In genomic region chr6:53067989-53068874, GRCm38 (mm10) we compare ENCODE assay signal across 8 mouse cellular contexts. TPM values are rescaled to one million over a fixed set of nuclear protein-coding genes. Genes with fewer than 3 reads are reported as not detected.
A peak's percentile ranks its signal among the peaks of the same experiment; 100 is the strongest.
DNase-seq lines count a peak whose midpoint lies in the region; ATAC-seq and TF ChIP-seq lines count a peak whose summit lies in the region.

Gene Jazf1, minus strand, starts transcription at chr6:53068631.

- TF ChIP-seq POLR2A in olfactory bulb, adult 2 months (IDR thresholded peaks at IDR 0.05; ENCODE audit: insufficient read depth, low read depth, low read length), result no peak

- intact Hi-C loops in heart, postnatal 36 days (cut with DNase I), result no loop called here

- no peak for TF ChIP-seq CTCF in E14TG2a.4 (conservative IDR thresholded peaks at IDR 0.05; ENCODE audit: low read length)
- TF ChIP-seq CTCF in layer of hippocampus, adult 2 months (conservative IDR thresholded peaks at IDR 0.05), result no peak
- no peak for TF ChIP-seq CTCF in lung, embryonic 14.5 days (IDR thresholded peaks at IDR 0.05; ENCODE audit: low read depth)
- TF ChIP-seq CTCF in olfactory bulb, adult 2 months (IDR thresholded peaks at IDR 0.05; ENCODE audit: insufficient read depth, low read depth, low read length), result no peak

- H3K9me3 ChIP-seq in E14TG2a.4 (ENCODE audit: low read length), result no peaks in the 10 kb centered on the region
- no peaks in the 10 kb centered on the region for H3K9me3 ChIP-seq in forebrain, embryonic 16.5 days (ENCODE audit: control insufficient read depth, low read length)
- no peaks in the 10 kb centered on the region for H3K9me3 ChIP-seq in lung, embryonic 14.5 days (ENCODE audit: low read depth, low read length)

- H3K4me2 ChIP-seq in forebrain, embryonic 16.5 days (ENCODE audit: low read length), result peak within 1 kb of the TSS; percentile 91
- H3K4me2 ChIP-seq in lung, embryonic 14.5 days, result peak within 1 kb of the TSS; percentile 92

- peak within 1 kb of the TSS; percentile 68 for H3K27ac ChIP-seq in forebrain, embryonic 16.5 days (ENCODE audit: low read length)
- peak within 1 kb of the TSS; percentile 92 for H3K27ac ChIP-seq in layer of hippocampus, adult 2 months
- 0 out of 2 replicates have a peak within 1 kb of the TSS, but pooled peaks have one; percentile 12 for H3K27ac ChIP-seq in lung, embryonic 14.5 days (ENCODE audit: low read depth)
- 0 out of 2 replicates have a peak within 1 kb of the TSS, but pooled peaks have one; percentile 8 for H3K27ac ChIP-seq in olfactory bulb, adult 2 months (ENCODE audit: insufficient read depth, low read depth, low read length)

- peaks cover 53% of the 10 kb centered on the region for H3K27me3 ChIP-seq in E14TG2a.4 (ENCODE audit: insufficient read depth, low read length)
- H3K27me3 ChIP-seq in forebrain, embryonic 16.5 days (replicated peaks; ENCODE audit: control insufficient read depth, insufficient read depth, low read length), result no peaks in the 10 kb centered on the region
- H3K27me3 ChIP-seq in lung, embryonic 14.5 days (ENCODE audit: insufficient read depth, low read length), result peaks cover 24% of the 10 kb centered on the region

- H3K4me1 ChIP-seq in E14TG2a.4 (replicated peaks; ENCODE audit: low read depth, low read length), result peaks cover 5% of the 10 kb centered on the region; the same call in 1 of the 2 replicates
- peaks cover 19% of the 10 kb centered on the region for H3K4me1 ChIP-seq in forebrain, embryonic 16.5 days (replicated peaks; ENCODE audit: control insufficient read depth, insufficient read depth, low read length)
- H3K4me1 ChIP-seq in lung, embryonic 14.5 days (ENCODE audit: insufficient read depth), result no peaks in the 10 kb centered on the region
- 0 out of 2 replicates have a peak, but pooled peaks cover 6% of the 10 kb centered on the region for H3K4me1 ChIP-seq in olfactory bulb, adult 2 months (ENCODE audit: control insufficient read depth, insufficient read depth, low read length)

- H3K4me3 ChIP-seq in E14TG2a.4 (replicated peaks; ENCODE audit: low read length), result peak within 1 kb of the TSS; percentile 79
- peak within 1 kb of the TSS; percentile 57 for H3K4me3 ChIP-seq in forebrain, embryonic 16.5 days (replicated peaks; ENCODE audit: low read length)
- peak within 1 kb of the TSS; percentile 73 for H3K4me3 ChIP-seq in layer of hippocampus, adult 2 months
- H3K4me3 ChIP-seq in lung, embryonic 14.5 days (ENCODE audit: low read depth, low read length), result peak within 1 kb of the TSS; percentile 72
- H3K4me3 ChIP-seq in olfactory bulb, adult 2 months (ENCODE audit: insufficient read depth, low read depth, low read length), result peak within 1 kb of the TSS; percentile 90

- DNase-seq in heart, postnatal 36 days, result peak; percentile 64 to 65
- DNase-seq in layer of hippocampus, adult 2 months (ENCODE audit: low spot score in 2 of 2), result peak; percentile 28 to 53
- DNase-seq in lung, embryonic 14.5 days, result peak; percentile 66
- DNase-seq in thymus, postnatal 10 days (ENCODE audit: low spot score in 2 of 2), result peak; percentile 45 to 60

- H3K9ac ChIP-seq in forebrain, embryonic 16.5 days (replicated peaks; ENCODE audit: low read depth, low read length), result peak within 1 kb of the TSS; percentile 84
- peak within 1 kb of the TSS; percentile 66 for H3K9ac ChIP-seq in lung, embryonic 14.5 days

- 1% methylated on average over 44 of the region's 133 CpGs for WGBS in forebrain, embryonic 16.5 days
- WGBS in lung, embryonic 14.5 days, result under 1% methylated on average over 100 of the region's 133 CpGs
- WGBS in olfactory bulb, adult 2 months, result 12% methylated on average over 107 of the region's 133 CpGs

- ATAC-seq in cerebellum, adult (ENCODE audit: insufficient number of reproducible peaks, low FRiP score, low TSS enrichment), result peak; percentile 47
- peak; percentile 76 for ATAC-seq in forebrain, embryonic 16.5 days
- peak; percentile 75 for ATAC-seq in lung, embryonic 14.5 days (ENCODE audit: insufficient read depth)

- H3K36me3 ChIP-seq in E14TG2a.4 (ENCODE audit: insufficient read depth, low read length), result no peaks in the 10 kb centered on the region
- no peaks in the 10 kb centered on the region for H3K36me3 ChIP-seq in forebrain, embryonic 16.5 days (ENCODE audit: control insufficient read depth, insufficient read depth)
- no peaks in the 10 kb centered on the region for H3K36me3 ChIP-seq in lung, embryonic 14.5 days (ENCODE audit: insufficient read depth)

RNA-seq across cellular contexts. Expression of gene Jazf1, which starts in this region (rescaled TPM):
- polyA plus RNA-seq in forebrain, embryonic 16.5 days (2015; fragmentation: Nextera tagmentation; extraction: Ambion mirVana), result 37.0 and 37.9 TPM in 2 replicates
- total RNA-seq in heart, postnatal 36 days (2021), result 1 to 10 TPM; 2.4 to 3.5 TPM
- total RNA-seq in layer of hippocampus, adult 2 months (2021), result 10 to 100 TPM; 30.4 to 32.8 TPM
- 3.9 TPM in 2 replicates for polyA plus RNA-seq in lung, embryonic 14.5 days (2014; fragmentation: Nextera tagmentation; extraction: Ambion mirVana)
- not detected in 2 replicates for polyA plus RNA-seq in olfactory bulb, adult 2 months (2012; ENCODE audit: insufficient read depth, insufficient read length, low replicate concordance, missing spikeins)

Comparison
In these comparisons a context has a peak if more than half of its experiments do, and no peak if none do; other contexts are left out.
1. Peak in every context shown above with its lines: DNase-seq, ATAC-seq, H3K4me3 ChIP-seq and H3K27ac ChIP-seq.
2. RNA of gene Jazf1 (total RNA-seq): 30.4 to 32.8 TPM in layer of hippocampus, adult 2 months; 2.4 to 3.5 TPM in heart, postnatal 36 days; every median in the first group is over 4 times any median in the second.
3. H3K27ac ChIP-seq: peak in every context shown above with its lines; median percentile 92 in layer of hippocampus, adult 2 months; 68 in forebrain, embryonic 16.5 days; 12 in lung, embryonic 14.5 days; 8 in olfactory bulb, adult 2 months.